Mouse (Mus musculus) cerebellum, adult 2 months (tissue): Measurements from ENCODE around the gene Il23a. TPM values are rescaled to one million over a fixed set of nuclear protein-coding genes. Genes with fewer than 3 reads are reported as not detected.
A peak's percentile ranks its signal among the peaks of the same experiment; 100 is the strongest.
"Not testable (repeated sequence)": the region's sequence is repeated elsewhere in the genome, so short reads cannot be mapped to it uniquely, and the experiment has no call there.

Source experiments
- DNase-seq, 2 experiments: peaks; one replicate each; pipeline ENCODE4 v3.0.0; 2021
- H3K27ac ChIP-seq: fragments of 200-500 bp; 2 replicates; pipeline ENCODE4 v1.5.1; 2012; ENCODE audit warnings: low read length, control low read depth, inconsistent platforms; ENCODE audit not compliant: insufficient read depth
- H3K27me3 ChIP-seq: fragments of 200-500 bp; 2 replicates; pipeline ENCODE4 v1.6.1; 2012; ENCODE audit warnings: inconsistent platforms, mild to moderate bottlenecking, low read length, moderate library complexity; ENCODE audit not compliant: control insufficient read depth, insufficient read depth
- H3K4me1 ChIP-seq: fragments of 200-500 bp; 2 replicates; pipeline ENCODE4 v1.6.1; 2011; ENCODE audit warnings: low read length; ENCODE audit not compliant: control insufficient read depth, insufficient read depth
- H3K4me3 ChIP-seq: fragments of 200-500 bp; replicated peaks from 2 replicates; pipeline ENCODE3; 2011; ENCODE audit warnings: mild to moderate bottlenecking, low read depth, low read length, control low read depth; ENCODE audit not compliant: insufficient read depth
- CTCF ChIP-seq: fragments of 200-500 bp; IDR thresholded peaks from 2 replicates; pipeline ENCODE4 v1.5.1; 2011; ENCODE audit warnings: low read depth, mild to moderate bottlenecking, control low read depth, low read length, moderate library complexity, borderline replicate concordance; ENCODE audit not compliant: insufficient read depth
- POLR2A ChIP-seq: fragments of 200-500 bp; IDR thresholded peaks from 2 replicates; pipeline ENCODE4 v1.6.1; 2011; ENCODE audit warnings: low read length, control low read depth, borderline replicate concordance; ENCODE audit not compliant: insufficient read depth
- WGBS: fragments of 180-500 bp; shearing (Covaris S2); methylation state at CpG from one replicate; pipeline ENCODE4 v1.1.7; 2018; 5-methylcytosine and 5-hydroxymethylcytosine counted together
- polyA plus RNA-seq: library from polyadenylated mRNA; depleted of rRNA; stranded (reverse); fragments of >200 nt; gene quantifications from 2 replicates; pipeline ENCODE4 v1.2.3, GENCODE M21; 2012

The Il23a gene
- polyA plus RNA-seq, 1 experiment: 1.2 TPM

DNA sequence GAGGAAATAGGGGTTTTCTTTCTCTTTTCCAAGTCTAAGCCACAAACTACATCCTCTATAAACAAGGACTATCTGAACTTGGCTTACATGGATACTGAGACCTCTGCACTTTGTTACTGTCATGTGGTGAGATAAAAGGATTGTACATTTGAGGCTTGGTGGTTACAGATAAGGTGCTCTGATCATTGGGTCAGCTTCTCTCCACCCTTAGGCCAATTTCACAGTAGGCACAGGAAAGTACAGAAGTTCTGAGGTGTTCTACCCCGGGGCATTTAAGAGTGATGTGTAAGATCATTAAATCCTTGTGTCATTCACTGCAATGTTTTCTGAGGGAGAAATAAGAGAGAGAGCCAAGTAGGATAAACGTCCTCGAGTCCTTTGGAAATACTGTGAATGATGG, 38.0 kb upstream of the Il23a start:
- H3K4me1 ChIP-seq: peaks cover 3% of the 10 kb centered on the region; the same call in 1 of the 2 replicates
- TF ChIP-seq POLR2A: no peak
- TF ChIP-seq CTCF: no peak
- WGBS: 71% methylated on average over 3 of the region's 3 CpGs
- H3K4me3 ChIP-seq: no peak overlapping the region
- DNase-seq: no peak
- H3K27me3 ChIP-seq: no peaks in the 10 kb centered on the region
- H3K27ac ChIP-seq: no peak overlapping the region

DNA sequence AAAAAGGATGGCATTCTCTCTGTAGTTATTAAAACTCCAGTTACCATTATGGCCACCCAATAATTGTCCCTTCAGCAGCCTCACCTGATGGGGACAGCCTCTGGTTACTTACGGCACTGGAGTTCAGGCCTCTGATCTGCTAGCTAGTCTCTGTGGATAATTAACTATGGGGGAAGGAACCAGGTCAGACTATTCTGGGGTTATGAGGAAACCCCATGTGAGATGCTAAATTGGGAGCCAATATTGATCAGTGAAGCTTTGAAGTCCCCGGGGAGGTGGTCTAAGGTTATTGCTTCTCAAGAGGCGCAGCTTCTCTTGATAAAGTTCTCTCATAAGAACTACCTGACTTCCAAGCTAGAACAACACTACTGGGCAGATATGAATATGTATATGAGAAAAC, 37.6 kb upstream of the Il23a start:
- no peaks in the 10 kb centered on the region for H3K27me3 ChIP-seq
- no peak overlapping the region for H3K27ac ChIP-seq
- no peak for TF ChIP-seq POLR2A
- TF ChIP-seq CTCF: no peak
- peaks cover 3% of the 10 kb centered on the region; the same call in 1 of the 2 replicates for H3K4me1 ChIP-seq
- DNase-seq: no peak
- WGBS: 99% methylated on average over 3 of the region's 3 CpGs
- no peak overlapping the region for H3K4me3 ChIP-seq

DNA sequence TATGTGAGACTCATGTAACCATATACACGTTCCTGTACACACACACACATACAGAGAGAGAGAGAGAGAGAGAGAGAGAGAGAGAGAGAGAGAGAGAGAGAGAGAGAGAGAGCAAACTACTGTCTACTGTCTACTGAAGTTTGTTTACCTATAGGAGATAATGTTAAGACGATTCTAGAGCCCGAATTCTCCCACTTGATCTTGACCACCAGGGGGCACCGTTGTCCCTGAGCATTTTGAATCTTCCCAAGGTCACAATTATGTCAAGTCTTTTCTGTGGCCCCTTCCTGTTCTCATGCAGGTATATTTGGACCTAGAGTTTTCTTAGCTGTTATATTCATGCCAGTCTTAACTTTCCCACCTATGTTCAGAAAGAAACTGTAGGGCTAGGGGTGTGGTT, 37.0 kb upstream of the Il23a start:
- Histone ChIP-seq H3K27ac (no peak overlapping the region), H3K4me1 (peaks cover 3% of the 10 kb centered on the region; the same call in 1 of the 2 replicates), H3K27me3 (no peaks in the 10 kb centered on the region), H3K4me3 (no peak overlapping the region)
- 1% methylated on average over 4 of the region's 4 CpGs for WGBS
- DNase-seq: peak; percentile 67 to 78
- TF ChIP-seq CTCF (peak; percentile 76; the same call in 1 of the 2 replicates), POLR2A (no peak)

DNA sequence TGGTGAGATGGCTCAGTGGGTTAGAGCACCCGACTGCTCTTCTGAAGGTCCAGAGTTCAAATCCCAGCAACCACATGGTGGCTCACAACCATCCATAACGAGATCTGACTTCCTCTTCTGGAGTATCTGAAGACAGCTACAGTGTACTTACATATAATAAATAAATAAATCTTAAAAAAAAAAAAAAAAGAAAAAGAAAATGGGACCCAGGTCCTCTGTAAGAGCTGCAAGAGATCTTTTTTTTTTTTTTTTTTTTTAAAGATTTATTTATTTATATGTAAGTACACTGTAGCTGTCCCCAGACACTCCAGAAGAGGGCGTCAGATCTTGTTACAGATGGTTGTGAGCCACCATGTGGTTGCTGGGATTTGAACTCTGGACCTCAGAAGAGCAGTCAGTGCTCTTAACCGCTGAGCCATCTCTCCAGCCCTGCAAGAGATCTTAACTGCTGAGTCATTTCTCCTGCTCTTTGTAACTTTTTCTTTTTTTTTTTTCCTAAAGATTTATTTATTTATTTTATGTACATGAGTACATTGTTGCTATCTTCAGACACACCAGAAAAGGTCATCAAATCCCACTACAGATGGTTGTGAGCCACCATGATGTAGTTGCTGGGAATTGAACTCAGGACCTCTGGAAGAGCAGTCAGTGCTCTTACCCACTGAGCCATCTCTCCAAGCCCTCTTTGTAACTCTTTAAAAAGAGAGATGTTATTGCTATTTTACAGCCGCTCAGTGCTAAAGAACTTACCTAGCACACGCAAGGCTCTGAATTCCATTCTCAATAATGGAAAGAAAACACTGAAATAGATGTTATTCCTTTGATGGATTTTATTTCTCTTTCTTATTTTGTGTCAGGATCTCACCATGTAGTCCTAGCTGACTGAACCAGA, 34.1 kb upstream of the Il23a start:
- 76% methylated on average over 6 of the region's 6 CpGs for WGBS
- not testable (repeated sequence) for H3K4me1 ChIP-seq, H3K27me3 ChIP-seq, H3K4me3 ChIP-seq, DNase-seq, H3K27ac ChIP-seq

DNA sequence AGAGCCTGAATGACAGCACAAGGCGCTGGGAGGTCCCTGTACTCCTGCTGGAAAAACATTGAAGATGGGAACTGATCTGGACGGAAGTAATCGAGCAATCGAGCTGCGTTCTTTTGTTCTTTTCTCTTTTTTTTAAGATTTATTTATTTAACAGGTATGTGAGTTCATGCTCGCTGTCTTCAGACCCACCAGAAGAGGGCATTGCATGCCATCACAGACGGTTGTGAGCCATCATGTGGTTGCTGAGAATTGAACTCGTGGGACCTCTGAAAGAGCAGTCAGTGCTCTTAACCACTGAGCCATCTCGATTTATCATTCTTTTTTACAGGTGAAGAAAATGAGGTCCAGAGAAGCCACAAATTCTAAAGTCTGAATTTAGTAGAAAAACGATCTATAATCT, 29.1 kb upstream of the Il23a start:
- Histone ChIP-seq H3K4me1 (no peaks in the 10 kb centered on the region; the same call in 1 of the 2 replicates), H3K27me3 (no peaks in the 10 kb centered on the region), H3K27ac (no peak overlapping the region), H3K4me3 (no peak overlapping the region)
- WGBS: 86% methylated on average over 10 of the region's 10 CpGs
- DNase-seq: no peak
- TF ChIP-seq CTCF (0 out of 2 replicates have a peak, but pooled peaks have one; percentile 14), POLR2A (no peak)

DNA sequence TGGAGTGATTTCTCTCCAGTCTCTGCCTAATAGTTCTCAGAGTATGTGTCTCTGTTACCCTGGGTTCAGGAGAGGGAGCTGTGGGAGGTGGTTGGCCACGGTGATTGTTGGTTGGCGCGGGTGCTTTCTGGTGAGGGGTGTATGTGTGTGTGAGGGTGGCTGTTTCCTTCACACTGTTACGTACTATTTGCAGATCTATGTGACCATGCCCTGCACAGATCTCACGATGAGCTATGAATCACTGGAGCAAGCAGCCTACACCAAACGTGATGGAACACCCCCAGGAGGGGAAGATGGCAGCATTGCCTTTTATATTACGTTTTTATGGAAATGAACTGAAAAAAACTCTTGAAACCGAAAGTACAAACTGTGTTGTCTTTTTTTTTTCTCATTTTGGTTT, 28.3 kb upstream of the Il23a start:
- H3K4me3 ChIP-seq: no peak overlapping the region
- TF ChIP-seq CTCF (no peak), POLR2A (no peak)
- 93% methylated on average over 8 of the region's 8 CpGs for WGBS
- H3K4me1 ChIP-seq: no peaks in the 10 kb centered on the region; the same call in 1 of the 2 replicates
- H3K27ac ChIP-seq: no peak overlapping the region
- H3K27me3 ChIP-seq: no peaks in the 10 kb centered on the region
- DNase-seq: no peak

DNA sequence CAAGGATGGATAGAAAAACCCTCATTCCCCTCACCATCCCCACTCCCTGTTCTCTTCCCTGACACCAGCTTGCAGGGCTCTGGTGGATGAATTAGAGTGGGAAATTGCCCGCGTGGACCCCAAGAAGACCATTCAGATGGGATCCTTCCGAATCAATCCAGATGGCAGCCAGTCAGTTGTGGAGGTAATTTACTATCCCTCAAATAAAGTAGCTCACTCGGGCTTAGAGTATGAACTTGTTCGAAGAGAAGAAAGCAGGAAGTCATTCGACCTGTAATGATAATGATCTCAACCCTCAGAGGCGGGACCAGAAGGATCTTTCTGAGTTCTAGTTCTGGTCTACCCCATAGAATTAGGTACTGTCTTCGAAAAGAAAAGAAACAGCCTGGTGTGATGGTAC, 25.0 kb upstream of the Il23a start:
- 82% methylated on average over 8 of the region's 8 CpGs for WGBS
- no peak for DNase-seq
- H3K4me1 ChIP-seq: no peaks in the 10 kb centered on the region; the same call in 1 of the 2 replicates
- no peak overlapping the region for H3K27ac ChIP-seq
- no peaks in the 10 kb centered on the region for H3K27me3 ChIP-seq
- peak overlapping the region; percentile 98 for H3K4me3 ChIP-seq
- TF ChIP-seq CTCF (no peak), POLR2A (no peak)
